Mouse (Mus musculus) bone marrow macrophage, adult 2 months (primary cell): ENCODE data around the gene 4930402H24Rik.

Source experiments
- CTCF ChIP-seq: IDR thresholded peaks from 2 replicates; pipeline ENCODE4 v1.5.1; 2012; ENCODE audit warnings: low read depth, mild to moderate bottlenecking, low read length, moderate library complexity
- POLR2A ChIP-seq: IDR thresholded peaks from 2 replicates; pipeline ENCODE4 v1.6.1; 2012; ENCODE audit warnings: mild to moderate bottlenecking, low read depth, low read length, borderline replicate concordance

- no peak for TF ChIP-seq POLR2A
- no peak for TF ChIP-seq CTCF
Measured at GRCm38 (mm10) chr2:130803706-130804105, 102.5 kb downstream of the 4930402H24Rik start.
